Mouse (Mus musculus) urinary bladder, postnatal 14 days (tissue): ENCODE results near the gene Col5a1.

ENCODE experiments used
- DNase-seq: peaks from one replicate; pipeline ENCODE4 v3.0.0; 2021; ENCODE audit warnings: low spot score

Gene Col5a1

GRCm38 (mm10) chr2:27886608-27887460, 609 bp downstream of the Col5a1 start:
- DNase-seq, result peak; percentile 62

DNA sequence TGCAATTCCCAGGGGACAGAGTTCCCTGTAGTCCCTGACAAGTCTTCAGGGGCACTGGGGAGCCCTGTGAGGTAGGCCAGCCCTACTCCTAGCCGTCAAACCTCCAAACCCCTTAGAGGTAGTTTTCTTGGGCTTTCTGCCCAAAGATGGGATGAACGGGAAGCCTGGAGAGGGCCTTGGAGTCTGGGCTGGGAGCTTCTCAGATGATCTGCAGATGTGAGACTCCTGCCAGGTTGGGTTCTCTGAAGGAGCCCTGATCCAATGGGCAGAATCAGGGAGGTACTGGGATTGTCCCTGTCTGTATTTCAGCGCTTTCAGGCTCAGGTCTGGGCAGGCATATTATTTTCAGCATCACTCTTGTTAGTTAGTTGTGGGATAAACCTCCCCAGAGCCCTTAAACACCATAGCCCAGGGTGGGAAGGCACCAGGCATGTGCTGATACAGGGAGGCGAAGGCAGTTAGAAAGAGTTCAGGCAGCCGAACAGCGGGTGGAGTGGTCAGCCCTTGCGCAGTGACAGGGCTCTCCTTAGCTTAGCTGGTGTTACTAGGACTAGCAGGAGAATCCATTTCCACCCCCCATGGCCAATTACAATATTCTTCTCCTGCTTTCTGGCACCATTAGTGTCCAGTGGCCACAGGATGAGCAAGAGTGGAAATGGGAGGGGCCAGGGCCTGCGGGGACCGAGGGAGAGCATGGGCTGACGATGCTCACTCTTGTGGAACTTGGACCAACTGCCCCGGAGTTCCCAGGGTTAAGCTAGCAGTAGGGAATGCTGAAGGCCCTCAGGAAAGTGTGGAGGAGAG, 1.4 kb downstream of the Col5a1 start:
- peak; percentile 38 for DNase-seq

DNA sequence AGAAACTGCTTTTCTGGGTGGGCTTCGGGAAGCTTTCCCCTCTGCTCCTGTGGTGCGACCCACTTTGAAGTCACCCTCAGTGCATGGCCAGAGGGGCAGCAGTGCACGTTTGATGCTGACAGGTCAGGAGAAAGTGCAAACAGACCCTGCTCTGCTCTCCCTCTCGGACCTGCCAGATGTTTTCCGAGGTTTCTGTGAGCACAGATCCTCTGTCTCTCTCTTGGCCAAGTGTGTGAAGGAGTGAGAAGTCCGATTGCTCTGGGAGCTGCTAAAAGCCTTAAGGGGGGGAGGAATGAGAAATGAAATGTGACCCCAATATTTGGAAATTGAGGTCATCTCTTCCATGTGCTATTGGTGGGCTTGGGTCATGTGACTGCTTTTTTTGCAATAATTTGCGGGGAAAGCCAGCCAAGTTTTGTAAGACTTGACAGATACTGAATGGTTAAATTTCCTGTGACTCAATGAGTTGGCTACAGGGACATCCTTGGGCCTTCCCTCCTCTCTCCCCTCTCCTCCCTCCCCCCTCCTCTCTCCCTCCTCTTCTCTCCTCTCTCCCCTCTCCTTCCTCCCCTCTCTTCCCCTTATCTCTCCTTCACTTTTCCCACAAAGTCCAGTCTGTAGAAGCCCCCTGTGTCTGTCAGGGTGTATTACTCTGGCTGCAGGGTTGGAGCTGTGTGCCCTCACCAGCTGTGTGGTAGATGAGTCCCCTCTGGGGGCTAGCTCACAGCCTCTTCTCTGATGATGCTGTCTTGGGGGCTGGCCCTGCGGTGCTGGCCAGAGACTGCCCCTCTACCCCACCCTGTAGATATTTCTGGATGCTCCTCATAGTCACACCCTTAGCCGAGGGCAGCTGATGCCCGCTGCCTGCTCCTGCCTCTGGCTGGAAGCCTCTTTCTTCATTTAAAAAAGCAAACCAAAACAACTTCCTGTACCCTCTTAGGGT, 2.6 kb downstream of the Col5a1 start:
- DNase-seq, result peak; percentile 56

DNA sequence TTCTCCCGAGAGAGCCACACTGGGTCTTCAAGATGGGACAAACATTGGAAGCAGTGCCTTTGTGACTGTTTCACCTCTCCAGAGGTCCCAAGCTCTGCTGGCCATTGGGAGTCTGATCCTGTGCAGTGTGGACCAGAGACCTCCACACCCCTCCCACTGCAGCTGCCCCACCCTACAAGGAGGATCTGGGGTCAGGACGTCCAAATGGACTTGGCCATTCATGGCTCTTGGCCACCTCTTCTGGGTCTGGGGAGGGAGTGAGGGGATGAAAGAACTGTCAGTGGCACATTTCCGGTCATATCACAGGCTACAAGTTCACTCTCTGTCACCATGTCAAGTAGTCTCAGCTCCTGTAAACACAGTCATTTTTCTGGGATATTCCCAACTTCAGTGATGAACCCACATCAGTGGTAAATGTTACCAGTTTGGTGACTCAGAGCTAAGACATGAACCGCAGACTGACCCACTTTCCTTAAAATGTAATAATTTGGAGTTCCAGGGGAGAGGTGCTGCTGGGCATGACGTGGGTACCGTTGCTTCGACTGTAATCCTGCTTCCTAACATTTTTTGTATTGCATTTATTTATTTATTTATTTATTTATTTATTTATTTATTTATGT, 5.8 kb downstream of the Col5a1 start:
- DNase-seq, result no peak

GRCm38 (mm10) chr2:27893015-27893414, 6.8 kb downstream of the Col5a1 start:
- DNase-seq, result no peak

GRCm38 (mm10) chr2:27894986-27895385, 8.8 kb downstream of the Col5a1 start:
- no peak for DNase-seq

DNA sequence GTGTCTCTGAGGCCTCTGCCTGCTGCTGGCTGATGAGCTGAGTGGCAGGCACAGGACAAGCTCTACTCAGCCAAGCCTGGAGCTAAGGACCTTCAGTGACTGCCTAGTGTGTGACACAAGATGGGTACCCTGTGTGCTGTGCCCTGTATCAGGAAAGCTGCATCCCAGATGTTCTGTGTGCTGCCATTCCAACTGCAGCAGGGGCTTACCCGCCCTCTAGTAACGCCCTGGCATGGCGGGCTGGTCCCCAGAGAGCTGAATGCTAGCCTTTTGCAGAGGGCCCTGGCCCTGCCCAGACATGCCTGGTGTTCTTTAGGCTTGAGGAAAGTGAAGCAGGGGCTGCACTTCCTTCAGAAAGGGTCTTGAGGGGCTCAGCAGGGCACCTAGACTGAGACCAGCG, 9.4 kb downstream of the Col5a1 start:
- DNase-seq, result no peak

DNA sequence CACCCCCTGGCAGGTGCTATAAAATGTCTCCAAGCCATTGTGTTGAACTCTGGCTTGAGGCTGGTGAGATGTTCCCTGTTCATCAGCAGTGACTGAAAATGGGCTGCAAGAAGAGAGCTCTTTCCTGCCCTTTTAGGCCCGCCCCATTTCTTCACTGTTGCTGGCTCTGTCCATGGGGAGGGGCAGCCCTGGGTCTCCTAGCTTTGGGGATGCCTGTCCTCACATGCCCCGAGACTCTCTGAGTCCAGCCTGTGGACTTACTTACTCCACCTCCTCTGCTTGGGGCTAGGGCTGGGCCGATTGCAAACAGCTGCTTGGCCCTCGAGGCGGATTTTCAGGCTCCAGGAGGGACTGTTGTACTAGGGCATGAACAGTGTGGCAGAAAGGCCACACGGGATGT, 10.9 kb downstream of the Col5a1 start:
- peak; percentile 67 for DNase-seq

- DNase-seq, result peak; percentile 51
These were observed 13.7 kb downstream of the Col5a1 start for GRCm38 (mm10) chr2:27899894-27900293.

DNA sequence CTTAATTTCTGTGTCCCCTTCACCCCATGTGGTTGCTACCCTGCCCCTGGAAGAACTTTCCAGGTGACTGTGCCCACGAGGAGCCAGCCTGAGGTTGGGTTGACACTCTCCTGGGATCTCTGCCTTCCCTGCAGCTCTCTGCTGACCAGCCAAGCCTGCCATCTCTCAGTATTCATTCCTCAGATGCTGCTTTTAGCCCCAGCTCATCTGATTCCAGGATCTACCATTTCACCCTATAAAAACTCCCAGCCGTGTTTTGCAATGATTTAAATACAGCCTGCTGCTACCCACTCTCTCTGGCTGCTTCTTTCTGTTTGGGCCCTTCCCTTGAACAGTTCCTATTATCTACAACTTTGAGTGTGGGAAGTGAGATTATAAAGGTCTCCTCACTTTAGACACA, 14.9 kb downstream of the Col5a1 start:
- no peak for DNase-seq

GRCm38 (mm10) chr2:27901525-27902245, 15.5 kb downstream of the Col5a1 start:
- DNase-seq, result no peak

DNA sequence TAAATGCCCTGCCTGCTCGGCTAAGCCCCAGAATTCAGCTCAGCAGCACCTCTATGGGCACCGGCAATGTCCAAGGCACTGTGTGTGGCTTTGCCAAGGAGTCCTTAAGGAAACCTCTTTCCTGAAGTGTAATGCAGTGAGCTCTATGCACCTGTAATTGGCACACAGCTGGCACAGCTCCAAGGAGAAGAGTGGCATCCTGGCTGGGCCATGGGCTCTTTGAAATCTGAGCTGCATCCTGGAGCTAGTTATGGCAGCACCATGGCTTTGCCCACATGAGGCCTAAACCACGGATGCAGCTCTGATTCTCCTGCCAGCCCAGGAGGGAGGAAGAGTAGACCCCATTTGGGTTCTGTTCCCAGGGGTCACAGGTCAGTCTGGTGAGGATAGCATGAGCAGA, 16.1 kb downstream of the Col5a1 start:
- no peak for DNase-seq

DNA sequence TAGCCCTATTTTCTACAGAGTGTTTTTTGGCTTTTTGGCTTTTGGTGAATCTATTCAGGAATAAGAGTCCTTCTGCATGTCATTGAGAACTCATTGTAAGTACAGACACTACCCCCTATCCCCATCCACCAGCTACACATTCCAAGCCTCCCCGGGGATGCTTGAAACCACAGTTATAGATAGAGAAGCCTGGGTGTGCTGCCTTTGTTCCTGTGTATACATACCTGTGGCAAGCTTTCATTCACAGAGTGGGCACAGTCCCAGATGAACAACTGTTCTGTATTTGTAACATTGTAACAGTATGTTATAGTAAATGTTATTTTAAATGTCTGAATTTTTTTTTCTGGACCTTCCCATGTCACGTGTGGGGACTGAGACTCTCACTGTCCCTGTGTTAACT, 19.2 kb downstream of the Col5a1 start:
- DNase-seq, result no peak

DNA sequence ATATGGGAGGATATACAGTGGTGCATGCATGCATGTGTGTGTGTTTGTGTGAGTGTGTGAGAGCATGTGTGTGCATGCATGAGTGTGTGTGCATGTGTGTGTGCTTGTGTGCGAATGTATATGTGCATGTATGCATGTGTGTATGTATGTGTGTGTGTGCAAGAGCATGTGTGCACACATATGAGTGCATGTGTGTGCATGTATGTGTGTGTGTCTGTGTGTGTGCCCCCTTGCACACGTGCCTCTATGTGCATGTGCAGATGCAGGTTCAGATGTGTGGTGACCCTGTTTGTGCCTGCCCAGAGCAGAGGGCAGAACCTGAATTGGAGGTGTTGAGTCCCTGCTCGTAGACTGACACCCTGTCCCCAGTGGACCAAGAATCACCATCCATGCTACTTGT, 24.3 kb downstream of the Col5a1 start:
- DNase-seq, result no peak

- no peak for DNase-seq
These were observed 26.5 kb downstream of the Col5a1 start for GRCm38 (mm10) chr2:27912546-27913275.

- peak; percentile 62 for DNase-seq
These were observed 29.5 kb downstream of the Col5a1 start for GRCm38 (mm10) chr2:27915726-27916125.

GRCm38 (mm10) chr2:27916316-27916715, 30.1 kb downstream of the Col5a1 start:
- DNase-seq, result peak; percentile 45

DNA sequence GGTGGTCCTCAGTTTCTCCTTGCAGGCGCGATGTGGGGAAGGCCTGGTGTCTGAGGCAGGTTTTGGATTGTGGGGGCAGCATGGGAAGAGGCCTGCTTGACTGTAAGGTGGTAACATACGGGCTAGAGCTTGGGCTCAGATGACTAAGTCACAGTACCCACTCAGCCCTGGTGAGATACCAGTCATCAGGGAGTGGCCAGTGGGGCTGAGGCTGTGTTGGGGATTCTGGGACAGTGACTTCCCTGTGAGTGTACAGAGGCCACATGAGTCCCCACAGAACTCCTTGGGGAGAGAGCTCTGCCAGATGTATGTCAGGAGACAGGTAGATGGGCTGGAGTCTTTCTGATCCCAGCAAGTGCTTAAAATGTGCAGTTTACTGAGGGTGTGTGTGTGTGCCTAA, 31.0 kb downstream of the Col5a1 start:
- no peak for DNase-seq

DNA sequence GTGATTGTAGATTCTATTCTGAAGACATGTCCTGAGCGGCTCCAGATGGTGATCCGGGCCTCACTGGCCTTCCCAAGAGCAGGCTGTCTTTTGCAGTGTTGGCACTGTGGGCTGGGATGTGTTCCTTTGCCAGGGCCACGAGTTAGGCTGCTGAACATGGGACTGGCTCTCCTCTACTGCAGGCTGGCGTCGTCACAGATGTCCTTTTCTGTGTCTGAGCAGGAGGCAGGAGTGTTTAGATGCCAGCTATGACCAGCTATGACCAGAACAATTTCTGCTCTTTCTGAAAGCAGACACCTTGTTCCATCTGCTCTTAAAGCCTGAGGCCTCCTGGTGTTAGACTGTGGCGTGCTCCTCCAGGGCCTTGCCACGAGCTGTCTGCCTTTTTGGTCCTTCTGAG, 31.9 kb downstream of the Col5a1 start:
- no peak for DNase-seq

DNA sequence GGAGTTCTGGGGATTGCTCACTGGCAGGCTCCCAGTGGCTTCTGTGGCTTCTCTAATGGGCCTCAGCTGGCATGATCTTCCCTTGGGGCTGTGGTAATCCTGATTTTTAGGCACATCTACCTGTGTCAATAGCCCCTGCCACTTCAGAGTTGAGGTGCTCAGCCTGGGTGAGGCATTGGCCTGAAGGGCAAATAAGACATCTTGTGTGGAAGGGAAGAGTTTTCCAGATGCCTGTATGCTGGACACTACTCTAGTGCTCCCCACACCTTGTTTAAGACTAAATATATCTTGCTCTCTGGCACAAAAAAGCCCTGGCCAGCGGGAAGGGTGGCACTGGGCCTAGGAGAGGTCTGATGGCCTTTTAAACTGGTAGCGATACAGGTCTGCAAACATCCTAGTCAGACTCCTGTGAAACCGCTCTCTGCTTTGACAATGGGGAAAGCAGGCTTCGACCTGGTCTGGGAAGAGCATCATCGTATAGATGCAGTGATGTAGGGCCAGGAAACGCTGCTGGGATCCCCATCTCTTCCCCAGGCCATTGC, 33.2 kb downstream of the Col5a1 start:
- no peak for DNase-seq
